Mouse (Mus musculus): ENCODE measurements around the gene Scd3. TPM values are rescaled to one million over a fixed set of nuclear protein-coding genes. Genes with fewer than 3 reads are reported as not detected.

The Scd3 gene
- polyA plus RNA-seq, 1 experiment = 3.1 TPM

- TF ChIP-seq CTCF (IDR thresholded peaks at IDR 0.05; ENCODE audit: borderline replicate concordance, extremely low read depth, insufficient read depth, insufficient read length) = peak; percentile 88
- no peak for TF ChIP-seq POLR2A (IDR thresholded peaks at IDR 0.05; ENCODE audit: borderline replicate concordance, extremely low read depth, insufficient read depth, insufficient read length, poor library complexity, severe bottlenecking)
- peak; percentile 85 for DNase-seq (ENCODE audit: low read depth)
These were observed 7.9 kb upstream of the Scd3 start for GRCm38 (mm10) chr19:44195138-44195537.

DNA sequence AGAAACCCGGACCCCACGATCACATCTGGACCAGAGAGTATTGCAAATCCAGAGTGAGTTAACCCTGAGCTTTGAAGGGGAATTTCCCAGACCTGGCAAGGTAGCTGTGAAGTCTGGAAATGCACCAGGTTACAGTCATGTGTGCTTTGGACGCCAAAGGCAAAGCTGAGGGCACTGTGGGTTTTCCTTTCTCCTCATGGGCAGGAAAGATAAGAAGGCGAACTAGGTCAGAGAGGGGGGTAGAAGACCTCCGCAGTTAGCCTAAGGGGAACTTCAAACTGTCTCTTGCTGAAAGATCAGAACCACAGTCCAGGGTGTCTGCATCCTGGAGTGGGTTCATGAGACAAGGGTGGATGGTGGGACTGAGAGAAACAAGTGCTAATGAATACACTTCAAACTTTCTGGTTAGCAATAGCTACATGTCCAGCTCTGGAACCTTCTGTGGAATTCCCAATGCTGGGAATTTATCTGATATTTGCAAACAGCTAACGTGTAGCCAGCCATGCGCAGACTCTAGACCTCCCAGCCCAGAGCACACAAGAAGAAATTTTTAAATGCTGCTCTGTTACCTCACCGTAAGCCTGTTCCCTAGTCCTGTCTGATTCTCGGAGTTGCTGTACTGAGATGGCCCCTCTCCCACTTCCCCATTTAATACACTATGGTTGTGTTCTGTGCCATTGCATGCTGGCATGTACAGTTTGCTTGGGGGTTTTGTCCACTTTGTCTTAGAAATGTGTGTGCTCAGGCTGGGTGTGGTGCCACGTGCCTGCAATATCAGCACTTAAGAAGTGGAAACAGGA is 5.8 kb upstream of the Scd3 start:
- no peak for DNase-seq (ENCODE audit: low read depth)
- TF ChIP-seq POLR2A (IDR thresholded peaks at IDR 0.05; ENCODE audit: borderline replicate concordance, extremely low read depth, insufficient read depth, insufficient read length, poor library complexity, severe bottlenecking) (no peak), CTCF (IDR thresholded peaks at IDR 0.05; ENCODE audit: borderline replicate concordance, extremely low read depth, insufficient read depth, insufficient read length) (no peak)

DNA sequence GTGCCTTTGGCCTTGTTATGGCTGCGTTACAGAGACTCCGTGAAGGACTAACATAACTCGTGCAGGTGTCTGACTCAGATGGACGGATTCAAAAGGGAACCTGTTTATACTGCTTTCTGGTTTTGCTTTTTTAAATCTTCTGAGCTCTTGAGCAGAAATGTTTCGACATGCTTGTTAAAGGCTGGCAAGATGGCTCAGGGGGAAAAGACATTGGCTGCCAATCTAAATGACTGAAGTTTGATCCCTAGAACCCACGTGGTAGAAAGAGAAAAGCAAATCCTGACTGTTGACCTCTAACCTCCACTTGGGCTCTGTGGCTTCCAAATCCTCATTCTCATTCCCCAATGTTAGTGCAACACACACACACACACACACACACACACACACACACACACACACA is 4.6 kb upstream of the Scd3 start:
- no peak for DNase-seq (ENCODE audit: low read depth)
- no peak for TF ChIP-seq CTCF (IDR thresholded peaks at IDR 0.05; ENCODE audit: borderline replicate concordance, extremely low read depth, insufficient read depth, insufficient read length)

- TF ChIP-seq POLR2A (IDR thresholded peaks at IDR 0.05; ENCODE audit: borderline replicate concordance, extremely low read depth, insufficient read depth, insufficient read length, poor library complexity, severe bottlenecking) (no peak), CTCF (IDR thresholded peaks at IDR 0.05; ENCODE audit: borderline replicate concordance, extremely low read depth, insufficient read depth, insufficient read length) (peak; percentile 41; the same call in 1 of the 2 replicates)
- peak; percentile 9 for DNase-seq (ENCODE audit: low read depth)
These were observed 4.1 kb upstream of the Scd3 start for GRCm38 (mm10) chr19:44198964-44199363.

DNA sequence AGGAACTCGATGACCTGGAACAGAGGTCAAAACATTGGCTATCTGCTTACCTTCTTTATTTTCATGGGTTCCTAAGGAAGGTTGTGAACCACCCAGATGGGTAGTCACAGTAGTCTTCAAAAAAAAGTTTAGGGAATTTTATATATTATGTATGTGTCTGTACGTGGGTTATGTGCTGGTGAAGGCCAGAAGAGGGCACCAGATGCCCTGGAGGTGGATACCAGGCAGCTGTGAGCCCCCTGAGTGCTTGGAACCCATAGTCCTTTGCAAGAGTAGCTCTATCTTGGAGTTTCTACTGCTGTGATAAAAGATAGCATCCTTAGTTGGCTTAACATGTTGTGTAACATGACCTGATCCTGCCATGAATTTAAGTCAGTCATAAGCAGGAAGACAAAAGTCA is 4.0 kb downstream of the Scd3 start:
- no peak for DNase-seq (ENCODE audit: low read depth)
- TF ChIP-seq CTCF (IDR thresholded peaks at IDR 0.05; ENCODE audit: borderline replicate concordance, extremely low read depth, insufficient read depth, insufficient read length) = no peak
- no peak for TF ChIP-seq POLR2A (IDR thresholded peaks at IDR 0.05; ENCODE audit: borderline replicate concordance, extremely low read depth, insufficient read depth, insufficient read length, poor library complexity, severe bottlenecking)

GRCm38 (mm10) chr19:44215255-44215654 is 12.2 kb downstream of the Scd3 start:
- no peak for TF ChIP-seq POLR2A (IDR thresholded peaks at IDR 0.05; ENCODE audit: borderline replicate concordance, extremely low read depth, insufficient read depth, insufficient read length, poor library complexity, severe bottlenecking)
- no peak for DNase-seq (ENCODE audit: low read depth)

DNA sequence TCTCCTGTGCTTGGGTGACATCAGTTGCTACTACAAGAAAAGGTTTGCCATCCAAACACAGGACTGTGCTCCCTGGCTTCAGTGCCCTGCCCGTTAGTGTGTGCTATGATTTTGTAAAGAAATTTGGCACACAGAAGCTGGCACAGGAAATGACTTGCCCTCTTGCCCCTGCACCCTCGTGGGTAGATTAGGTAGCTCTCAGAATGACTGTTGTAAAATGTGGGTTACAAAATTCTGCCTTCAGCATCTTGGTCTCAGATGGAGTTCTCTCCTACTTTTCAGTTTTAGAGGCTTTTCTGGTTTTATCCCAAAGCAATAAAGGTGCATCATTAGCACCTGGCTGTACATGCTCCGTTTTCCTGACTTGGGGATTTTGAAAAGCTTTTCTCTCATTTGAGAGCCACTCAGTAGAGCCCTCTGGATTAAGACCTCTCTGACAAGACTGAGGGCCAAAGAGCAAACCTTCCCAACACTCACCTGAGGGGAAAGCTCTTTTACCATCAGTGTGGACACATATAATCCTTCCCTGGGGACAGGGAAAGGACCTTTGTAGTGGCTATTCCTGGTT is 15.0 kb downstream of the Scd3 start:
- DNase-seq (ENCODE audit: low read depth) = no peak
- TF ChIP-seq CTCF (IDR thresholded peaks at IDR 0.05; ENCODE audit: borderline replicate concordance, extremely low read depth, insufficient read depth, insufficient read length) (no peak), POLR2A (IDR thresholded peaks at IDR 0.05; ENCODE audit: borderline replicate concordance, extremely low read depth, insufficient read depth, insufficient read length, poor library complexity, severe bottlenecking) (no peak)

DNA sequence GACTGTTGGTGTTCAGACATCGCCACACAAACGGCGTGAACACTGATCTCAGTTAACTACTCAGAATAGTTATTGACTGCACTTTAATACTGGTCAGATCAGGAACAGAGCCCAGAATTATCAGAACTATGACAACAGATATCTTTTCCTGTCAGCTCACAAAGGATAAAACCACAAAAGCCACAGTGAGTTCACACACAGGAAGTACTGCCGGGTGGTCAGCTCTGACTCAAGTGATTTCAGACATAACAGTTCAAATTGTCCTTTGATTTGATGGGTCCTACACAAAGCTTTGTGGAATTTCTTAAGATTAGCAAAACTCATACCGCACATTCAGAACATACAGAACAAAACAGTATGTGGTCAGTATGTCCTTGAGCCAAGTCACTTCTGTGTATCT is 22.7 kb downstream of the Scd3 start:
- no peak for DNase-seq (ENCODE audit: low read depth)
- TF ChIP-seq CTCF (IDR thresholded peaks at IDR 0.05; ENCODE audit: borderline replicate concordance, extremely low read depth, insufficient read depth, insufficient read length) (no peak), POLR2A (IDR thresholded peaks at IDR 0.05; ENCODE audit: borderline replicate concordance, extremely low read depth, insufficient read depth, insufficient read length, poor library complexity, severe bottlenecking) (no peak)

DNA sequence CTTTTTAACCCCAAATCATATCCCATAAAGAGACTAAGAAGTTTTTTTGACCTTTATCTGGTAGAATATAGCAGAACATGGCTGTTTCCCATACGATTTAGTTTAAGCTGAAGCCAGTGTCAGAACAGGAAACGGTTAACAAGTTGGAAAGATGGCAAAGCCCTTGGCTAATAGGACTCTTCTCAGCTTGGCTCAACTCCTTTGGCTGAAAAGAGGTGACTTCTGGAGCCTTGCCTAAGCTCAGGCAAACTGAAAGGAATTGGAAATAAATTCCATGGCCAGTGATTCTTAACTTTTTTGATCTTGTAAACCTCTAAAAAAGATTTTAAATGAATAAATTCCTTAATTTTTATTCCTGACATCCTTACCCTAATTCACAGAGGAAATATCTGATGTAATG is 26.7 kb downstream of the Scd3 start:
- DNase-seq (ENCODE audit: low read depth) = peak; percentile 45
- no peak for TF ChIP-seq POLR2A (IDR thresholded peaks at IDR 0.05; ENCODE audit: borderline replicate concordance, extremely low read depth, insufficient read depth, insufficient read length, poor library complexity, severe bottlenecking)
- TF ChIP-seq CTCF (IDR thresholded peaks at IDR 0.05; ENCODE audit: borderline replicate concordance, extremely low read depth, insufficient read depth, insufficient read length) = no peak

GRCm38 (mm10) chr19:44230212-44230611 is 27.1 kb downstream of the Scd3 start:
- no peak for TF ChIP-seq POLR2A (IDR thresholded peaks at IDR 0.05; ENCODE audit: borderline replicate concordance, extremely low read depth, insufficient read depth, insufficient read length, poor library complexity, severe bottlenecking)
- TF ChIP-seq CTCF (IDR thresholded peaks at IDR 0.05; ENCODE audit: borderline replicate concordance, extremely low read depth, insufficient read depth, insufficient read length) = no peak
- no peak for DNase-seq (ENCODE audit: low read depth)

DNA sequence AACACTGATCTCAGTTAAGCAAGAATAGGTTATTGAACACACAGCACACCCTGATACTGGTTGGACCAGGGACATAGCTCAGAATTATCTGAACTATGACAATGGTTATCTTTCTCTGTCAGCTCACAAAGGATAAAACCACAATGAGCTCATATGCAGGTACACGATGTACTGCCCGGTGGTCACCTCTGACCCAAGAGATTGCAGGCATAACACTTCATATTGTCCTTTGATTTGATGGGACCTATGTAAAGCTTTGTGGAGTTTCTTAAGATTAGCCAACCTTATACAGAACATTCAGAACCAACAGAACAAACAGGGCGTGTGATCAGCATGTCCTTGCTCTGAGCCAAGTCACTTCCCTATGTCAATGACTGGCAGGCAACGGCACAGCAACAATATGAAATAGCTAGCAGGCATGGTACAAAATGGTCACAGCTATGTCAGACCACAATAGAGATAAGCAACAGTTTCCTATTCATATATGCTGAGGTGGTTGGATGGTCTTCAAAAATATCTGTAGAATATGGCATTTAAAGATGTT is 28.6 kb downstream of the Scd3 start:
- TF ChIP-seq CTCF (IDR thresholded peaks at IDR 0.05; ENCODE audit: borderline replicate concordance, extremely low read depth, insufficient read depth, insufficient read length) (no peak), POLR2A (IDR thresholded peaks at IDR 0.05; ENCODE audit: borderline replicate concordance, extremely low read depth, insufficient read depth, insufficient read length, poor library complexity, severe bottlenecking) (no peak)
- no peak for DNase-seq (ENCODE audit: low read depth)

DNA sequence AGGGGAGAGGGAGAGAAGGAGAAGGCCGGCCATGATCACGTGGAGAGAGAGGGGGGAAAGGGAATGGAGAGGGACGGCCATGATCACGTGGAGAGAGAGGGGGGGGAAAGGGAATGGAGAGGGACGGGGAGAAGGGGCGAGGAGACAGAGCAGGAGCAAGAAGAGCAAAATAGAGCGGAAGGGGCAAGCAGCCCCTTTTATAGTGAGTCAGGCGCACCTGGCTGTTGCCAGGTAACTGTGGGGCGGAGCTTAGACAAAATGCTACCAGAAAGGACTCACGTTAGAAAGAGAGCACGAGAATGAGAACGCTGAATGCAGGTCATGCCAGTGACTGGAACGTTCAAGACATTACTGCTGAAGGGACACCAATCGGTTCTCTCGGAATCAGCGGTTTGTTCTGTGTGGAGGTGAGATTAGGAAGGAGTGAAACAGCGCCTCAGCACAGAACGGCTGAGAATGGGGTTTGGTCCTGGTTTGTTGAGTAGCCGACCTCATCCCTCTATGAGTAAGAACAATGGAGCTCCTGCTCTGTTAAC is 34.5 kb downstream of the Scd3 start:
- TF ChIP-seq CTCF (IDR thresholded peaks at IDR 0.05; ENCODE audit: borderline replicate concordance, extremely low read depth, insufficient read depth, insufficient read length) (no peak), POLR2A (IDR thresholded peaks at IDR 0.05; ENCODE audit: borderline replicate concordance, extremely low read depth, insufficient read depth, insufficient read length, poor library complexity, severe bottlenecking) (no peak)
- peak; percentile 73 for DNase-seq (ENCODE audit: low read depth)
